Mouse (Mus musculus) ES-Bruce4 (cell line): ENCODE results near the gene Zp3. TPM values are rescaled to one million over a fixed set of nuclear protein-coding genes. Genes with fewer than 3 reads are reported as not detected.

Source experiments
- H3K27ac ChIP-seq: 2 replicates; pipeline ENCODE4 v1.5.1; 2012; ENCODE audit warnings: low read length, inconsistent platforms; ENCODE audit not compliant: insufficient read depth
- H3K27me3 ChIP-seq: 2 replicates; pipeline ENCODE4 v1.6.1; 2012; ENCODE audit warnings: mild to moderate bottlenecking, low read length, inconsistent platforms; ENCODE audit not compliant: control insufficient read depth, poor library complexity, insufficient read depth, severe bottlenecking
- H3K36me3 ChIP-seq: 2 replicates; pipeline ENCODE4 v1.6.1; 2012; ENCODE audit warnings: inconsistent platforms, mild to moderate bottlenecking, low read length, moderate library complexity; ENCODE audit not compliant: control insufficient read depth, poor library complexity, insufficient read depth, severe bottlenecking
- H3K4me1 ChIP-seq: one replicate; pipeline ENCODE4 v1.8.1; 2011; ENCODE audit warnings: low read length; ENCODE audit not compliant: control insufficient read depth, insufficient read depth
- H3K4me3 ChIP-seq: 2 replicates; pipeline ENCODE4 v1.5.1; 2011; ENCODE audit warnings: low read depth, mild to moderate bottlenecking, low read length
- H3K9ac ChIP-seq: 2 replicates; pipeline ENCODE4 v1.6.1; 2012; ENCODE audit warnings: low read depth, mild to moderate bottlenecking, inconsistent platforms; ENCODE audit not compliant: poor library complexity, severe bottlenecking
- H3K9me3 ChIP-seq: replicated peaks from 2 replicates; pipeline ENCODE4 v1.6.1; 2012; ENCODE audit warnings: mild to moderate bottlenecking, low read length, inconsistent platforms; ENCODE audit not compliant: control insufficient read depth, poor library complexity, insufficient read depth, severe bottlenecking
- CTCF ChIP-seq: IDR thresholded peaks from one replicate; pipeline ENCODE4 v1.8.1; 2011; ENCODE audit warnings: low read depth, low read length
- EP300 ChIP-seq: IDR thresholded peaks from 2 replicates; pipeline ENCODE4 v1.6.1; 2011; ENCODE audit warnings: low read depth, low read length; ENCODE audit not compliant: insufficient read depth
- POLR2A ChIP-seq: IDR thresholded peaks from one replicate; pipeline ENCODE4 v1.8.1; 2011; ENCODE audit warnings: low read length; ENCODE audit not compliant: insufficient read depth
- polyA plus RNA-seq: library from polyadenylated mRNA; stranded (reverse); fragments of >200 nt; gene quantifications from 2 replicates; pipeline ENCODE4 v1.2.4, GENCODE M21; 2011; ENCODE audit warnings: low read depth; ENCODE audit not compliant: missing spikeins, insufficient read depth, insufficient read length

The Zp3 gene
- polyA plus RNA-seq, 1 experiment = 2.0 TPM

- no peak for TF ChIP-seq EP300
- TF ChIP-seq POLR2A = no peak
- TF ChIP-seq CTCF = no peak
- H3K9ac ChIP-seq = no peak overlapping the region
- H3K9me3 ChIP-seq = no peaks in the 10 kb centered on the region
- H3K4me1 ChIP-seq = peaks cover 5% of the 10 kb centered on the region
- H3K27me3 ChIP-seq = no peaks in the 10 kb centered on the region
- no peak overlapping the region for H3K27ac ChIP-seq
- no peak overlapping the region for H3K4me3 ChIP-seq
- H3K36me3 ChIP-seq = no peaks in the 10 kb centered on the region
Measured at GRCm38 (mm10) chr5:136017262-136017661, 37.4 kb downstream of the Zp3 start.

GRCm38 (mm10) chr5:136018726-136019125 lies 38.8 kb downstream of the Zp3 start:
- TF ChIP-seq POLR2A = no peak
- no peak for TF ChIP-seq CTCF
- TF ChIP-seq EP300 = no peak
- no peaks in the 10 kb centered on the region for H3K36me3 ChIP-seq
- H3K27me3 ChIP-seq = no peaks in the 10 kb centered on the region

GRCm38 (mm10) chr5:136019907-136020306 lies 40.0 kb downstream of the Zp3 start:
- no peaks in the 10 kb centered on the region for H3K9me3 ChIP-seq
- TF ChIP-seq CTCF = no peak
- no peak for TF ChIP-seq EP300
- TF ChIP-seq POLR2A = no peak
- H3K4me1 ChIP-seq = peaks cover 5% of the 10 kb centered on the region
- H3K36me3 ChIP-seq = no peaks in the 10 kb centered on the region
- H3K27me3 ChIP-seq = no peaks in the 10 kb centered on the region
- no peak overlapping the region for H3K27ac ChIP-seq
- H3K9ac ChIP-seq = no peak overlapping the region
- no peak overlapping the region for H3K4me3 ChIP-seq

More at GRCm38 (mm10) chr5:136018726-136019125, 38.8 kb downstream of the Zp3 start:
- no peak overlapping the region for H3K9ac ChIP-seq
- no peak overlapping the region for H3K27ac ChIP-seq
- peaks cover 5% of the 10 kb centered on the region for H3K4me1 ChIP-seq
- no peak overlapping the region for H3K4me3 ChIP-seq
- H3K9me3 ChIP-seq = no peaks in the 10 kb centered on the region

GRCm38 (mm10) chr5:136025712-136026111 lies 45.8 kb downstream of the Zp3 start:
- Histone ChIP-seq H3K27ac (no peak overlapping the region), H3K36me3 (no peaks in the 10 kb centered on the region), H3K9ac (no peak overlapping the region), H3K4me3 (no peak overlapping the region), H3K27me3 (no peaks in the 10 kb centered on the region), H3K4me1 (no peaks in the 10 kb centered on the region), H3K9me3 (no peaks in the 10 kb centered on the region)
- TF ChIP-seq EP300 (no peak), CTCF (no peak), POLR2A (no peak)

GRCm38 (mm10) chr5:136026859-136027258 lies 47.0 kb downstream of the Zp3 start:
- no peak for TF ChIP-seq EP300
- H3K9ac ChIP-seq = no peak overlapping the region
- no peak overlapping the region for H3K4me3 ChIP-seq
- H3K27ac ChIP-seq = no peak overlapping the region
- no peaks in the 10 kb centered on the region for H3K9me3 ChIP-seq
- no peaks in the 10 kb centered on the region for H3K4me1 ChIP-seq
- H3K36me3 ChIP-seq = no peaks in the 10 kb centered on the region
- no peaks in the 10 kb centered on the region for H3K27me3 ChIP-seq

- no peak overlapping the region for H3K9ac ChIP-seq
- H3K4me1 ChIP-seq = no peaks in the 10 kb centered on the region
- TF ChIP-seq EP300 = no peak
- no peak for TF ChIP-seq POLR2A
- TF ChIP-seq CTCF = no peak
- no peaks in the 10 kb centered on the region for H3K9me3 ChIP-seq
- H3K27me3 ChIP-seq = no peaks in the 10 kb centered on the region
- no peaks in the 10 kb centered on the region for H3K36me3 ChIP-seq
- H3K4me3 ChIP-seq = no peak overlapping the region
- no peak overlapping the region for H3K27ac ChIP-seq
Measured at GRCm38 (mm10) chr5:136027612-136028311, 47.9 kb downstream of the Zp3 start.
